Mouse (Mus musculus) thymus, postnatal 36 days (tissue): ENCODE measurements around the gene Itpka.

Experiments
- DNase-seq, 2 experiments: peaks; one replicate each; pipeline ENCODE4 v3.0.0; 2022; ENCODE audit warnings: mixed read lengths in 2 of 2

The Itpka gene

GRCm38 (mm10) chr2:119758101-119758843 lies 16.1 kb downstream of the Itpka start:
- peak; percentile 41 to 50 for DNase-seq

GRCm38 (mm10) chr2:119758844-119759835 lies 17.0 kb downstream of the Itpka start:
- peak; percentile 53 to 72 for DNase-seq

- no peak for DNase-seq
Observed at GRCm38 (mm10) chr2:119760251-119760650, 18.1 kb downstream of the Itpka start, which contains the start of gene Ltk. Gene Ltk (minus strand): TSS chr2:119760431.

GRCm38 (mm10) chr2:119762276-119762675 lies 20.1 kb downstream of the Itpka start:
- DNase-seq, result no peak

GRCm38 (mm10) chr2:119763924-119764323 lies 21.8 kb downstream of the Itpka start:
- DNase-seq, result no peak

GRCm38 (mm10) chr2:119767246-119767645 lies 25.1 kb downstream of the Itpka start:
- peak; percentile 22 to 33 for DNase-seq

GRCm38 (mm10) chr2:119787206-119787883 lies 45.2 kb downstream of the Itpka start, which contains the start of gene Rpap1:
Gene Rpap1 (minus strand): TSS chr2:119787537.
- peak; percentile 82 to 83 for DNase-seq

- DNase-seq, result no peak
Observed at GRCm38 (mm10) chr2:119789996-119790395, 47.9 kb downstream of the Itpka start.

- DNase-seq, result no peak
Observed at GRCm38 (mm10) chr2:119797279-119797783, 55.2 kb downstream of the Itpka start, which contains the start of gene Tyro3. Gene Tyro3 (plus strand): TSS chr2:119797733.

GRCm38 (mm10) chr2:119798246-119798927 lies 56.2 kb downstream of the Itpka start:
- DNase-seq, result peak; percentile 32 to 35

GRCm38 (mm10) chr2:119799181-119799960 lies 57.2 kb downstream of the Itpka start:
- peak; percentile 46 to 56 for DNase-seq

- peak; percentile 47 to 50 for DNase-seq
Observed at GRCm38 (mm10) chr2:119799961-119800550, 57.9 kb downstream of the Itpka start.
